Mouse (Mus musculus) heart, embryonic 12.5 days (tissue): ENCODE results near the gene Stat1. TPM values are rescaled to one million over a fixed set of nuclear protein-coding genes. Genes with fewer than 3 reads are reported as not detected.

ENCODE experiments used
- ATAC-seq: fragments of 200-750 bp; cut with Nextera tagmentation; 2 replicates; pipeline ENCODE4 v1.8.0; 2017; ENCODE audit warnings: moderate TSS enrichment, moderate library complexity; ENCODE audit not compliant: insufficient number of reproducible peaks, low FRiP score
- H3K27ac ChIP-seq: fragments of 300-500 bp; sonication (generic); 2 replicates; pipeline ENCODE4 v1.5.1; 2016; ENCODE audit warnings: mild to moderate bottlenecking, moderate library complexity; ENCODE audit not compliant: poor library complexity, severe bottlenecking
- H3K27me3 ChIP-seq: fragments of 300-500 bp; sonication (generic); replicated peaks from 2 replicates; pipeline ENCODE4 v1.6.1; 2016; ENCODE audit warnings: mild to moderate bottlenecking, moderate library complexity
- H3K36me3 ChIP-seq: fragments of 300-500 bp; sonication (generic); 2 replicates; pipeline ENCODE4 v1.6.1; 2016; ENCODE audit warnings: mild to moderate bottlenecking, moderate library complexity
- H3K4me1 ChIP-seq: fragments of 300-500 bp; sonication (generic); replicated peaks from 2 replicates; pipeline ENCODE4 v1.6.1; 2016; ENCODE audit warnings: mild to moderate bottlenecking
- H3K4me2 ChIP-seq: fragments of 300-500 bp; sonication (generic); 2 replicates; pipeline ENCODE4 v1.6.1; 2016; ENCODE audit warnings: mild to moderate bottlenecking, moderate library complexity
- H3K4me3 ChIP-seq: fragments of 300-500 bp; sonication (generic); 2 replicates; pipeline ENCODE4 v1.5.1; 2016; ENCODE audit warnings: mild to moderate bottlenecking
- H3K9ac ChIP-seq: fragments of 300-500 bp; sonication (generic); 2 replicates; pipeline ENCODE4 v1.6.1; 2016; ENCODE audit warnings: mild to moderate bottlenecking, moderate library complexity
- H3K9me3 ChIP-seq: fragments of 300-500 bp; sonication (generic); replicated peaks from 2 replicates; pipeline ENCODE4 v1.6.1; 2016; ENCODE audit warnings: mild to moderate bottlenecking, moderate library complexity
- WGBS: fragments of 180-500 bp; shearing (Covaris S2); methylation state at CpG from one replicate; pipeline ENCODE4 v1.1.7; 2016; 5-methylcytosine and 5-hydroxymethylcytosine counted together
- polyA plus RNA-seq: library from polyadenylated mRNA; unstranded; fragments of >200 nt; fragmentation: Nextera tagmentation; extraction: Ambion mirVana; gene quantifications from 2 replicates; pipeline ENCODE4 v1.2.1, GENCODE M21; 2016

Stat1 gene
- polyA plus RNA-seq, 1 experiment from 2014 or later = 31.4 TPM

DNA sequence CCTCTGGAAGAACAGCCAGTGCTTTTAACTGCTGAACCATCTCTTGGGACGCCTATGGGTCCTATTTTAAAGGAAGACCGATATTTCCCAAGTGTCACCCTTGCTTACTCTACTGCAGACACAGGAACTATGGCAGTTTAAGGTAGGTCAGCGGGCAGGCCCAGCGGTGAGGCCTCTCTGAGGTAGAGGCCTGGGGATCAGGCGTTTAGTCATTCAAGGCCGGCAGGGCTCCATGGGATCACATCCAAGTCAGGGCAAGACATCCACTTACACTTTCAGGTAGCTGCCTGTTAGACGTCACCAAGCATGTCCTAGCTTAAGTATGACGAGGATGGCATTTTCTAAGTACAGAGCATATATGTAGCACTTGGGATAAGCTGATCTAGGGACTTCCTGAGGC is 41.9 kb downstream of the Stat1 start:
- 75% methylated on average over 8 of the region's 8 CpGs for WGBS
- Histone ChIP-seq H3K4me2 (no peak overlapping the region), H3K9ac (no peak overlapping the region), H3K27me3 (no peaks in the 10 kb centered on the region), H3K27ac (no peak overlapping the region), H3K4me3 (no peak overlapping the region), H3K36me3 (peaks cover 17% of the 10 kb centered on the region), H3K9me3 (no peaks in the 10 kb centered on the region), H3K4me1 (no peaks in the 10 kb centered on the region)
- no peak for ATAC-seq

DNA sequence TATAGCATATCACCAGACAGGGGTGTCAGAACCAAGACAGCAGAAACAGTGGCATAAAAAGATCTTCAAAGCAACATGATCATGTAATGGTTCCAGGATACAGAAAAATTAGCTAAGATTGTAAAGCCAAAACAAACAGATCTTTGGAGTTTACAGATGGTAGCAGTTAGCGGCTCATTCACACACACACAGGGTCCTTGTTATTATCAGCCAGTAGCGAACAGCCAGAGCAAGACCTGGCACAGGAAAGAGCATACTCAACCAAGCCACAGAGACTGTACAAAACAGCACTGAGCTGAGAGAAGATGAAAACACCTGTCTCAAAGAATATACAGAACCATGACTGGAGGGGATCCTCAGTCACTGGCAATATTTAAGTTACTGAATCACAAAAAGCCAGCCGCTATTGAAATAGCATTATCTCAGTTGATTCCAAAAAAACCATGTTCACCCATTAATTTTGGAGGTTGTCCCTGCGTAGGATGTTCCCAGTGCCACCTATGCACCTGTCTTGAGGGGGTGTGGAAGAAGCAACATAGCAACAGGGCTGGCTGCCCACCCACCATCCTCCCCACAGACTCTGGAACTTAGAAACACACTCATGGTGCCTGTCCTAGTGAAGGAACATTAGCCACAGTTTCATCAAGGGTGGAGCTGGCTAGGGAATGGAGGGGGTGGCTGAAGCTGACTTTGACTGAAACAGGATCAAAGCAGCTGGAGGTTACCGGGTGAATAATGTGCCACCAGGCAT is 44.6 kb downstream of the Stat1 start:
- no peak for ATAC-seq
- Histone ChIP-seq H3K36me3 (peaks cover 8% of the 10 kb centered on the region), H3K4me1 (no peaks in the 10 kb centered on the region), H3K27me3 (no peaks in the 10 kb centered on the region), H3K4me3 (no peak overlapping the region), H3K4me2 (no peak overlapping the region), H3K9ac (no peak overlapping the region), H3K9me3 (no peaks in the 10 kb centered on the region), H3K27ac (no peak overlapping the region)
- 85% methylated on average over 5 of the region's 5 CpGs for WGBS

DNA sequence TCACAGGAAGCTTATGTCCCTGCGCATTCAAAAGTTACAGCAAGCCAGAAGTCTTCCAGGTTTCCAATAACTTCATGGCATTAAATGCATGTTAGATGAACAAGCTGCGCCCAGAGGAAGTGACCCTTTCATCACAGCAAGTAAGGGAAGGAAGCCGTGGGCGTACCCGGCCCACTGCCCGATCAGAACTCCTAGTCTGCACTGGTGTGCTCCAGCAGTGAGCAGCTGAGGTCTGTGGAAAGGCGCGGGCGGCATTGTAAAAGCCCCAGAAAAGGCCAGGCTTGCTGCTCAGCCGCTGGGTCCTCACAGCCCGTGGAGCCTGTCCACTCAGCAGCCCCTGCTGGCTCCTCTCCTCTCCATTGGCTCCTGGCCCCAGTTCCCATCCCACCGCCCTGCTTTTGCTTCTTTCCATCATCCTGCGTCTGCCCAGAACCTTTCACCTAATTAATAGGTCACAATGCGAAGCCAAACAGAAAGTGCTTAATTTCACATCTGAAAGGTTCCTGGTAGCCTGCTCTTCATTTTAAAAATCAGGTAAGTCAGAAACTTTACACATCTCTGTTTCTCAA is 47.5 kb downstream of the Stat1 start:
- H3K4me2 ChIP-seq = 0 out of 2 replicates have a peak overlapping the region, but pooled peaks have one; percentile 1
- H3K36me3 ChIP-seq = 0 out of 2 replicates have a peak, but pooled peaks cover 4% of the 10 kb centered on the region
- H3K4me3 ChIP-seq = no peak overlapping the region
- peak overlapping the region; percentile 36; the same call in 1 of the 2 replicates for H3K27ac ChIP-seq
- peak; percentile 66 for ATAC-seq
- no peaks in the 10 kb centered on the region for H3K27me3 ChIP-seq
- no peaks in the 10 kb centered on the region for H3K9me3 ChIP-seq
- H3K4me1 ChIP-seq = peaks cover 19% of the 10 kb centered on the region
- no peak overlapping the region for H3K9ac ChIP-seq
- 64% methylated on average over 14 of the region's 14 CpGs for WGBS

DNA sequence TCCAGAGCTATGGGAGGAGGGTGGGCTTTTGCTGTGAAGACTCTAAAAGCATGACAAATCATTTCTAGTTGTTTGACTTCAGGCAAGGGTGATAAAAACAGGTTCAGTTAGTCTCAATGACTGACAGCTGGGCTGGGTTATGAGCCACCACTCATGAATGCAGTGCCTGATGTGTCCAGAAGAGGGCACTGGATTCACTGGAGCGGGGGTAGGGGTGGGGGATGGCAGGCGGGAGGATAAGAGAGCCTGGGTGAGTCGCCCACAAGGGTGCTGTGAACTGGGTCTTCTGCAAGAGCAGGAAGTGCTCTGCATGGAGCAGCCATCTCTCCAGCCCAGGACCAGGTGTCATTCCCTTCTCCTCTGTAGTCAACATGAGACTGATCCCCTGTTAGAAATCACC is 50.8 kb downstream of the Stat1 start:
- ATAC-seq = no peak
- Histone ChIP-seq H3K27me3 (no peaks in the 10 kb centered on the region), H3K36me3 (no peaks in the 10 kb centered on the region), H3K27ac (no peak overlapping the region), H3K9me3 (no peaks in the 10 kb centered on the region), H3K4me1 (peaks cover 23% of the 10 kb centered on the region), H3K9ac (no peak overlapping the region), H3K4me2 (no peak overlapping the region), H3K4me3 (no peak overlapping the region)
- 14% methylated on average over 3 of the region's 3 CpGs for WGBS

DNA sequence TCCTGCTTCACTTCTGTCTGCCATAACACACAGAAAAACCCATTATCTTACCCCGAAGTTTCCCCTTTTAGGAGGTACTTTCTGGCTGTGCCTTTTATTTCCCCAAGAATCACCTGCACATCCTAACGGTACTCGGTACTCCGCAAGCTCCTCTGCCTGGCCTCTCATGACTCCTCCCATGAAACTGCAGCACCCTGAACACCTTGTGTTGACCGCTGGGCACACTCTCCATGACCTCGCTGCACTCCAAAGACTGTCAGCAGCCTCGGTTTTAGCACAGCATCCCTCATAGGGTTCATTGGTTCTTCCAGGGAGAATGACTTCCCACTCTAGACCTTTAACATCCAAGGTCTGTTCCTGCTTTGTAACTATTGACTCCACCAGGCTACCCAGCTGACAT is 51.5 kb downstream of the Stat1 start:
- Histone ChIP-seq H3K4me1 (peaks cover 23% of the 10 kb centered on the region), H3K36me3 (no peaks in the 10 kb centered on the region), H3K4me3 (no peak overlapping the region), H3K27me3 (no peaks in the 10 kb centered on the region), H3K27ac (no peak overlapping the region), H3K9me3 (no peaks in the 10 kb centered on the region), H3K4me2 (no peak overlapping the region), H3K9ac (no peak overlapping the region)
- ATAC-seq = no peak; the same call in 1 of the 2 replicates
- 66% methylated on average over 7 of the region's 7 CpGs for WGBS

DNA sequence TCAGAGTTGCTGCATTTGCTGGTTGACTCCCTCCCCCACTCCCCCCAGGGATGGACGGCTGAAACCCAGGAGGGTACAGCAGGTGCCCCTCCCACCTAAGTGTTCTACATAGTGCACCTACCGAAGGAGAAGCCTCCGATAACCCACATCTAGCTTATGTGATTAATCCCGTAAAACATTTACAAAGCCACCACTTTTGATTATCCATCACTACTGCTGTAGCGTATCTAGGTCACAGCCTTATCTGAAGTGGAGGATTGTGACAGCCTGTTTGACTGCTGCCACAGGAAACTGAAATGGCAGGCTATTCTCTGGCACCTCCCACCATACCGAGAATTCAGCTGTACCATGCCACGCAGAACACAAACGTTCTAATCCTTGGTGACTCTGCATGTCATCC is 52.0 kb downstream of the Stat1 start:
- H3K9ac ChIP-seq = no peak overlapping the region
- H3K4me1 ChIP-seq = peaks cover 28% of the 10 kb centered on the region
- no peaks in the 10 kb centered on the region for H3K9me3 ChIP-seq
- H3K4me2 ChIP-seq = peak overlapping the region; percentile 42
- H3K4me3 ChIP-seq = no peak overlapping the region
- no peaks in the 10 kb centered on the region for H3K36me3 ChIP-seq
- no peak overlapping the region for H3K27ac ChIP-seq
- H3K27me3 ChIP-seq = no peaks in the 10 kb centered on the region
- WGBS = 33% methylated on average over 8 of the region's 8 CpGs
- ATAC-seq = no peak; the same call in 1 of the 2 replicates

DNA sequence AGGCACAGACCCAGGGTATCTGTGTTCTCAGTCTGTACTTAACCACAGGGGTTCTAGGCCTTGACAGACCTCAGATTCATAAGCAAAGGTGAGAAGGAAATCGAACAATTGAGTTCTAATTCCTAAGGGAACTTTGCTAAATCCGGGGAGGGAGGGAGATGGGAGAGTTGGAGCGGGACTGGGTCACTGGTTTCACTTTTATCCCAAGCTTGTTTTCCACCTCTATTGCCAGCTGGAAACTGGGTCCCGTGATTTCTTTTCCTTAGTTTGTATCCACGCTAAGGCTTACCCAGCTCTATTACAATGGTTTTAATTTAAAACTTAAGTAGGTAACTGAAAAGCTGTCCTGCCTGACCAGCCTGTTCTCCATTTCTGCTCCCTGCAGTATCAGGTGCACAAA is 56.1 kb downstream of the Stat1 start:
- peaks cover 28% of the 10 kb centered on the region for H3K4me1 ChIP-seq
- H3K9ac ChIP-seq = no peak overlapping the region
- no peak overlapping the region for H3K27ac ChIP-seq
- no peaks in the 10 kb centered on the region for H3K36me3 ChIP-seq
- no peak for ATAC-seq
- H3K4me2 ChIP-seq = no peak overlapping the region
- no peaks in the 10 kb centered on the region for H3K9me3 ChIP-seq
- no peaks in the 10 kb centered on the region for H3K27me3 ChIP-seq
- H3K4me3 ChIP-seq = no peak overlapping the region
- 74% methylated on average over 5 of the region's 5 CpGs for WGBS

DNA sequence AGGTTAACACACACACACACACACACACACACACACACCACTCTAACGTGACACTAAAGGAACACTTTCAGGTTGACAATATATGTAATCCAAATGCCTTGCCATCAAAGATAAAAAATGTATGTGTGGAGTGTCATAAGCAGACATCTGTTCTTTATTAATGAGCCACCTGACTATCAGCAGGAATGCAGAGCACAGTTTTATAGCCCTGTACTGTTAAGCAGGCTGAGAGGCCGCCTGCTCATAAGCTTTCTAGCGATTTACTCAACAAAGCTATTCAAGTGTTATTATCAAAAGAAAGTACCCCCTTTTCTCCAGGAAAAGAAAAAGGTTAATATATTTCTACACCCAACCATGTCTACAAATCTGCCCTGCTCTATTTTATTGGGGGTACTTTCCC is 56.7 kb downstream of the Stat1 start:
- 60% methylated on average over 3 of the region's 3 CpGs for WGBS

DNA sequence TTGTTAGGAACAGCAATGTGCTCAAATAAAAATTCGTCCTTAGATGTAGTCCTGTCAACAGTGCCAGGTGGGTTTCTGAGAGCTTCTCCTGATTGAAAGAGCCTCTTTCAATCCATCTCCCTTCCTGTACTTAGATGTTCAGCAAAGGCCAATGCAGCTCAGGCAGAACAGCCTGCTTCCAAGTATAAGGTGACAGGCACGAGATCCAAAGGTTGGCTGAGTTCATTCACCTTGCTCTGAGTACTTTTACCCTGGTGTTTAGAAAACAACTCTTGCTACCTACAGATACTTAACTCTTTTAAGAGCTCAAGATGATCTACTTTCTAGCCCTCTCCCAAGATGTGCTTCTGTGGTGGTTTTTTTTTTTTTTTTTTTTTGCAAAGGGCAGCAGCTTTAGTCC is 57.8 kb downstream of the Stat1 start:
- ATAC-seq = no peak
- Histone ChIP-seq H3K36me3 (no peaks in the 10 kb centered on the region), H3K4me1 (peaks cover 12% of the 10 kb centered on the region), H3K9ac (no peak overlapping the region), H3K9me3 (no peaks in the 10 kb centered on the region), H3K27me3 (no peaks in the 10 kb centered on the region), H3K4me2 (no peak overlapping the region), H3K27ac (no peak overlapping the region), H3K4me3 (no peak overlapping the region)
- 77% methylated on average over 2 of the region's 2 CpGs for WGBS

More for the DNA sequence above, 56.7 kb downstream of the Stat1 start:
- ATAC-seq = no peak; the same call in 1 of the 2 replicates
- Histone ChIP-seq H3K9me3 (no peaks in the 10 kb centered on the region), H3K4me1 (peaks cover 22% of the 10 kb centered on the region), H3K4me3 (no peak overlapping the region), H3K27ac (no peak overlapping the region), H3K9ac (no peak overlapping the region), H3K27me3 (no peaks in the 10 kb centered on the region), H3K36me3 (no peaks in the 10 kb centered on the region), H3K4me2 (no peak overlapping the region)

DNA sequence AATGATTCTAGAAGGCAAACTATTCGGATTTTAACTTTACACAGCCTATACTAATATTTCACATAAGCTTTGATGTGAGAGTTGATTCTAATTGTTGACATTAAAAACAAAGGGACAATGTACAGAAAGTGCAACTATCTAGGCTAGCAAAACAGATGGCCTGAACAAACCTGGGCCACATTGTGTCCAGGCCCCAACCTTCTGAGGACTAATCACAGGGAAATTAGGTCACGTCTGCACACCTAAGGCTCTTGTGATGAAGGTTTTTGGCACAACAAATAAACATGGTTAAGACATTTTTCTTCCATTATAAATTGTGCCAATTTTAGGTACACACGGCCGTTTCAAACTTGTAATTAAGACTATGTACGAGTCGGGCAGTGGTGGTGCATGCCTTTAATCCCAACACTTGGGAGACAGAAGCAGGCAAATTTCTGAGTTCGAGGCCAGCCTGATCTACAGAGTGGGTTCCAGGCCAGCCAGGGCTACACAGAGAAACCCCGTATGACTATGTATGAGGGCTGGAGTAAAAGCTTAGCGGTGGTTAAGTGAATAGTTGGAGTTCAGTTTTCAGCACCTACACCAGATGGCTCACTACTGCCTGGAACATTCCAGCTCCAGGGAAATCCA is 60.8 kb downstream of the Stat1 start:
- H3K4me3 ChIP-seq = no peak overlapping the region
- no peak for ATAC-seq
- no peak overlapping the region for H3K4me2 ChIP-seq
- peaks cover 12% of the 10 kb centered on the region for H3K4me1 ChIP-seq
- H3K36me3 ChIP-seq = no peaks in the 10 kb centered on the region
- H3K9me3 ChIP-seq = no peaks in the 10 kb centered on the region
- no peak overlapping the region for H3K9ac ChIP-seq
- H3K27ac ChIP-seq = no peak overlapping the region
- WGBS = 92% methylated on average over 9 of the region's 9 CpGs
- no peaks in the 10 kb centered on the region for H3K27me3 ChIP-seq

DNA sequence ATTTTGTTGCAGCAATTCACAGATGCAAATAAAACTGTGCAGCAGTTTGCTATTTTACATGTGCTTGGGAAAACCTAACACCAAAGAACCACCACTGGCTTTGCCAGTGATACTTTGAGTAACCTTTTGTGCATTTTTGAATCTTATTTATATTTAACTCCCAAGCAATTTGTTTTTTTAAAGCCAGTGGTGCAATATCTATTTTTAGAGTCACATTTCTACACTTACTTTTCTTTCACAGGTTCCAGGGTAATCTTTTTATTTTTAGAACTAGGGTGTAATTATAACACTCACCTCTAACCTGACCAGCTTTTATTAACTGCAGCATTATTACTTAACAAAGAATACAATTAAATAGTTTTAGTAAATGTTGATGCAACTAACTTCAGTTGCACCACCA is 62.8 kb downstream of the Stat1 start:
- Histone ChIP-seq H3K27ac (no peak overlapping the region), H3K9ac (no peak overlapping the region), H3K9me3 (no peaks in the 10 kb centered on the region), H3K36me3 (no peaks in the 10 kb centered on the region), H3K27me3 (no peaks in the 10 kb centered on the region), H3K4me1 (peaks cover 3% of the 10 kb centered on the region; the same call in 1 of the 2 replicates), H3K4me2 (no peak overlapping the region), H3K4me3 (no peak overlapping the region)
- no peak for ATAC-seq
